Mouse (Mus musculus) small intestine, adult 2 months (tissue): ENCODE results near the gene Gm49387.

Experiments used
- CTCF ChIP-seq: fragments of 200-500 bp; IDR thresholded peaks from 2 replicates; pipeline ENCODE4 v1.5.1; 2012; ENCODE audit warnings: low read depth, mild to moderate bottlenecking, control low read depth, inconsistent platforms, low read length, moderate library complexity, mixed read lengths; ENCODE audit not compliant: insufficient replicate concordance, insufficient read length; ENCODE audit errors: extremely low read depth
- POLR2A ChIP-seq: fragments of 200-500 bp; IDR thresholded peaks from 2 replicates; pipeline ENCODE4 v1.6.1; 2012; ENCODE audit warnings: low read depth, mild to moderate bottlenecking, control low read depth, inconsistent platforms, low read length, moderate library complexity

GRCm38 (mm10) chr14:31617997-31618396, 22.7 kb downstream of the Gm49387 start:
- no peak for TF ChIP-seq POLR2A
- no peak for TF ChIP-seq CTCF
